Mouse (Mus musculus): ENCODE measurements around the gene Alg1. TPM values are rescaled to one million over a fixed set of nuclear protein-coding genes. Genes with fewer than 3 reads are reported as not detected.

The Alg1 gene
- total RNA-seq, 2 experiments from 2014 or later, result 12.0 to 13.8 TPM

- DNase-seq, result no peak
Observed at GRCm38 (mm10) chr16:5242355-5242754, 8.9 kb downstream of the Alg1 start.

GRCm38 (mm10) chr16:5242882-5243281 is 9.5 kb downstream of the Alg1 start:
- no peak for DNase-seq

- peak; percentile 66 for DNase-seq
Observed at GRCm38 (mm10) chr16:5244411-5244810, 11.0 kb downstream of the Alg1 start.

GRCm38 (mm10) chr16:5250891-5251290 is 17.5 kb downstream of the Alg1 start:
- no peak for DNase-seq

- no peak for DNase-seq
Observed at GRCm38 (mm10) chr16:5252260-5252659, 18.8 kb downstream of the Alg1 start.

- peak; percentile 78 for DNase-seq
Observed at GRCm38 (mm10) chr16:5254346-5255025, 21.1 kb downstream of the Alg1 start.

GRCm38 (mm10) chr16:5255081-5255740 is 21.8 kb downstream of the Alg1 start:
- DNase-seq, result no peak

- peak; percentile 97 for DNase-seq
Observed at GRCm38 (mm10) chr16:5255779-5256496, 22.5 kb downstream of the Alg1 start, which contains the start of gene Eef2kmt. Eef2kmt (minus strand) TSS chr16:5255983.

- DNase-seq, result no peak
Observed at GRCm38 (mm10) chr16:5263156-5263555, 29.7 kb downstream of the Alg1 start.

GRCm38 (mm10) chr16:5263926-5264325 is 30.5 kb downstream of the Alg1 start:
- no peak for DNase-seq

- no peak for DNase-seq
Observed at GRCm38 (mm10) chr16:5271411-5272035, 38.1 kb downstream of the Alg1 start.

GRCm38 (mm10) chr16:5272371-5272770 is 39.0 kb downstream of the Alg1 start:
- no peak for DNase-seq

- no peak for DNase-seq
Observed at GRCm38 (mm10) chr16:5279571-5280222, 46.3 kb downstream of the Alg1 start.

- no peak for DNase-seq
Observed at GRCm38 (mm10) chr16:5282686-5283085, 49.3 kb downstream of the Alg1 start.

- DNase-seq, result no peak
Observed at GRCm38 (mm10) chr16:5285376-5285775, 52.0 kb downstream of the Alg1 start.

Small RNA genes within 50 kb of the gene (microRNA-seq; reads per million reads assigned to microRNA genes)
- 0 reads per million in 2 experiments for gene Gm23689
- gene Gm26095, result 0 reads per million in 2 experiments
- gene Mir6364, result 0 reads per million in 2 experiments

Other genes with a start within 250 kb of the Alg1 start
- not detected for gene Sept12, start 235.8 kb upstream of the Alg1 start, total RNA-seq (2021)
- gene Smim22, start 226.3 kb upstream of the Alg1 start, total RNA-seq (2021), result not detected
- 10 to 100 TPM; 11.7 to 16.7 TPM for gene Rogdi, start 220.1 kb upstream of the Alg1 start, total RNA-seq (2021)
- gene Glyr1, start 183.8 kb upstream of the Alg1 start, total RNA-seq (2021), result 10 to 100 TPM; 44.2 to 45.6 TPM
- gene Ubn1, start 183.6 kb upstream of the Alg1 start, total RNA-seq (2021), result 10 to 100 TPM; 27.1 to 33.0 TPM
- gene Ppl, start 101.2 kb upstream of the Alg1 start, total RNA-seq (2021), result under 1 TPM; 0.12 to 0.25 TPM
- gene Sec14l5, start 86.5 kb upstream of the Alg1 start, total RNA-seq (2021), result 10 to 100 TPM in 1 of 2 experiments, 1 to 10 TPM in 1; 8.8 to 13.3 TPM
- gene Nagpa, start 29.6 kb upstream of the Alg1 start, total RNA-seq (2021), result 1 to 10 TPM; 6.6 to 7.0 TPM
- 1 to 10 TPM; 6.1 to 6.2 TPM for gene AU021092, start 11.3 kb upstream of the Alg1 start, total RNA-seq (2021)
- gene Eef2kmt, start 22.4 kb downstream of the Alg1 start, total RNA-seq (2021), result 10 to 100 TPM in 1 of 2 experiments, 1 to 10 TPM in 1; 9.7 to 13.4 TPM

Measured in gastrocnemius, postnatal 10 days (tissue).